Mouse (Mus musculus) G1E-ER4 (cell line): Measurements from ENCODE around the gene Lenep. TPM values are rescaled to one million over a fixed set of nuclear protein-coding genes. Genes with fewer than 3 reads are reported as not detected.

Experiments
- GATA1 ChIP-seq: IDR thresholded peaks from one replicate; pipeline ENCODE4 v1.8.0; 2012; ENCODE audit warnings: low read length, inconsistent platforms
- polyA plus RNA-seq: library from polyadenylated mRNA; stranded (reverse); fragments of >175 nt; gene quantifications from 2 replicates; pipeline ENCODE4 v1.2.3, GENCODE M21; 2012

Gene Lenep
- polyA plus RNA-seq, 1 experiment: 0.08 TPM

GRCm38 (mm10) chr3:89401329-89401728 is 1.3 kb downstream of the Lenep start:
- no peak for TF ChIP-seq GATA1

DNA sequence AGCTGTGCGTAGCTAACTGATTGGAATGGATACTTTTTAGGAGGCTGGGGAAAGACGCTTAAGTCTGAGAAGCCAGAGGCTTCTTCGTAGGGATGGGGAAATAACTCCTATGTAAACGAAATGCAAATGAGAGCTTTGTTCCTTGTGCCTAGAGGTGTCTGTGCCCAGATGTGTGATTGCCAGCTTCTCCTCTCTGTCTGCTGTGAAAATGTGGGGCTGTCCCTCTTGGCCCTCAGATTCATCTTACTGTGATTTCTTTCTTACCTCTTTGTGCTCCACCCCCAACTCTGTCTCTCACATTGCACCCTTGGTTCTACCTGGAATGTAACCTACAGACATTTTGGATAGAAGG is 6.0 kb downstream of the Lenep start:
- TF ChIP-seq GATA1: no peak

DNA sequence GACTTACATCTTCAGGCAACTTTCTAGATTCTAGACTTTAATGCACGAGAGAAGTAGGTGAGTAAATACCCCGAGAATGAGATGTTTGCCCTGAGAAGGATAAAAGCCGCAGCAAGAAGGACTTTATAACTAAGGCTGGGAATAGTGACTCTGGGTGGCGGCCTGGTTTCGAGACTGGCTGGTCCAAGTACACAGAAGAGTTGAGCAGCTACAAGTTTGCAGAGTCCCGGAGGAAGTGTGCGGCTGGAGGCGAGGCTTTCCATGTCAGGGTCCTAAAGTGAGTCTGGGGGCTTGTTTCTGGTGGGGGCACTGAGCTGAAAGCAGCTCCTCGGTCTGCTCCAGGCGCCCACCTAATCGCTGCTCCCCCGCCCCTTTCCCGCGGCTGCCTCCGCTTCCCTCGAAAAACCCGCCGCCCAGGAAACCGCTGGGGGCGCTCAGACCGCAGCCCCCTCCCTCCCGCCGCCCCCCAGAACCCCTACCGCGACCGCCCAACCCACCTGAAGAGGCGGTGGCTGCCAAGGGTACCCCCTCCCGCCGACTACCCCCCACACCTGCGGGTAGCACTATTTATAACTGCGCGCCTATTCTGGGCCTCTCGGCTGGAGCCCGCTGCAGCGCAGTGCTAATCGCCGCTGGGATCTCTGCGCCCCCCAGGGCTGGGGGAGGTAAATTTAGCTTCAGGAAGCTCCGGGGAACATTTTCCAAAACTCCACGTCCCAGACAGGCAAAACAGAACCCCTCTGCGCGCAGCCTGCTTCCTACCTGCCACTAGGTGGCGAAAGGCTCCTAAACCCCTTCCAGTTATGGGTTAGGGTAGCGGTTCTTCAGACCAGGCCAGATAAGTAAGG is 6.6 kb downstream of the Lenep start:
- no peak for TF ChIP-seq GATA1

DNA sequence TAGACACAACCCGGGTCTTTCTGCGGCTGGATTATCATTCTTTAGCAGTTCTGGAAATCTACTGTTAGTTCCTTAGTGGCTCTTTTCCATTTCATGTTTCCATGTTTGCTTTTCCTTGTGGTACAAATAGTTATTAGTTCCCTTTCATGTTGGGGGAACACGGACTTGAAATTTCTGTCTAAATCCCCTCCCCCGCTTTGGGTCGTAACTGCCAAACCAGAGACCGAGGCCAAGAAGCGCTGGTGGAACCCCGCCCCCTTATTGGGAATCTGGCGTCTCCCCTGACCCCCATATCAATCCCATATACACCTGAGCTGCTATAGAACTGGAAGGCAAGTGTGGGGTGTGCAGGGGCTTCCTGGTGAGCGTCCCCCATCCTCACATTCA is 7.2 kb downstream of the Lenep start:
- no peak for TF ChIP-seq GATA1

GRCm38 (mm10) chr3:89394894-89395256 is 7.7 kb downstream of the Lenep start:
- TF ChIP-seq GATA1: no peak

DNA sequence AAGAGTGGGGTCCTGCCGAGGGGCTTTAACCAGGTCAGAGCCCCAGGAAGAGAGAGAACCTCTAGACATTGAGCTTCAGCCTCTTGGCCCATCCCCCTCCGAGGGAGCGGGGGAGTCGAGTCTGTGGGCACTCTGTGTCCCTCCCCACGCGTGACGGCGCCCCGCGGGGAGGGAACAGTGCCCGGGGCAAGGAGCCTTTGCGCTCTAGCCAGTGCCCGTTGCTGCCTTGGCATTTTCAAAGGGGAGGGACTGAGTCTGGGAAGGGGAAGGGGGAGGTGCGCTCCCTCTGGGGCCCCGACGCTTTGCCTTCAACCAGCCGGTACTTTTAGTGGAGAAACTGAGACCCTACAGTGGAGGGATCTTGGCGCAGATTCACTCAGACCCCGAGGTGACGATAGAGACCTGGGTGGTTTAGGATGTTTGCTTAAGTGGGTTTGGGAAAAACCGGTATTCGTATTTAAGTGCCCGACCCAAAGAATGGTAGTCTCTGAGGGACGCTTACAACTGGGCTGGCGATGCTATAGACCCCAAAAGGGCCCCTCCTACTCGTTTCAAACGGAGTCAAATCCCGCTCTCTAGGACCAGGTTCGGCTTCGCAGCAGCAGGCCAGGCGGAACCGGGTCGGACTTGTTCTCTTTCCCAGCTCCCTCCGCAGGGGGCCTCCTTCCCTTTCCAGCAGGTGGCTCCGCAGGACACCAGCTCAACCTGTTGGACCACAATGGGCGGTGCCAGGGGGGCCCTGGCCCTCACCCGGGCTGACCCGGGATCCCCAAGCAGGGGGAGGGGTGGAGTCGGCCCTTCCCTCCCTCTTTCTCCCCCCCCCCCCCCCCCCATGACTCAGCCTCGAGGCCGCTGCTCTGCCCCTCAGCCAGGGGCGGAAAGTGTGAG is 8.3 kb downstream of the Lenep start, which contains the start of gene Zbtb7b:
Gene Zbtb7b, minus strand, starts transcription at position 771 of the 888 bp plus-strand sequence.
- no peak for TF ChIP-seq GATA1

GRCm38 (mm10) chr3:89393605-89394004 is 9.0 kb downstream of the Lenep start:
- no peak for TF ChIP-seq GATA1

GRCm38 (mm10) chr3:89392871-89393311 is 9.7 kb downstream of the Lenep start:
- TF ChIP-seq GATA1: no peak

- no peak for TF ChIP-seq GATA1
Measured at GRCm38 (mm10) chr3:89391663-89392511, 10.7 kb downstream of the Lenep start.

DNA sequence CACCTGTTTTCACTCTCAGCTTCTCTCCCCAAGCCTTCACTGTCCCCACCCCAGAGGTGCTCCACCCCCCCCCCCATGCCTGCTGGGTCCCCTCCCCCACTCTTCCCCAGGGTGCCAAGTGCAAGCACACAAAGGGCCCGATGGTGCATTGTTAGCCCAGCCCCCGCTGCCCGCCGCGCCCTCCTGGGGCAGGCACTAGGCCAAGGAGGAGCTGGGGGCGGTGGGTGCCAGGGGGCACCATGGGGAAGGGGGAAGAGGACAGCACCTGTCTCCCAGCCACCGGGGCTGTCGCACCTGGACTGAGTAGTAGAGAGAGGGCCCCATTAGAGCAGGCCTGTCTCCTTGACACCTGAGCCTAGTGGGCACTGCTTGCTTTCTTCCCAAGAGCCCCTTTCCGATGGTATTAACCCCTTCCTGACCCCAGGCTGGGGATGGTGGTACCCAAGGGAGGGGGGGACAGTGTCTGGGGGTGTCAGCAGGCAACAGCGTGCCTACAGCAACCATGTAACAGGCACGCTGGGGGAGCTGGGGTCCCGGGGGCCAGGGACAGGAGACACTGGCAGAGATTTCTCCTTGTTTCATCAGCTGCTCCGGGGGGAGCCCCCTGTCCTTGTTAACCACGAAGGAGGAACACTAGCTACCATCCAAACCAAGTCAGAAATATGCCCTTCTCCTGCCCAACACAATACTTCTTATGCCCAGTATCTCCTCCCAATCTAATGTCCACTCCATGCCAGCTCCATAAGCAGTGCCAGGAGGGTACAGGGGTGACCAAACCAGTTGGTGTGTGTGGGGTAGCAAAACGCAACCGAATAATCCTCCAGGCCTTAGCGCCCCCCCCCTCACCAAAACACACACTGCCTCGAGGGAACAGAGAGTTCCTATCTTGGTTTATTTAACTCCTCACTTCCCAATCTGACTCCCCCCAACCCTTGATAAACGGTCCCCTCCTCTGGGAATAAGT is 11.6 kb downstream of the Lenep start:
- no peak for TF ChIP-seq GATA1

GRCm38 (mm10) chr3:89390111-89390515 is 12.5 kb downstream of the Lenep start:
- TF ChIP-seq GATA1: no peak

- TF ChIP-seq GATA1: no peak
Measured at GRCm38 (mm10) chr3:89388901-89389740, 13.5 kb downstream of the Lenep start.

- TF ChIP-seq GATA1: no peak
Measured at GRCm38 (mm10) chr3:89388134-89388881, 14.3 kb downstream of the Lenep start.
